Mouse (Mus musculus): ENCODE measurements at regions not wholly inside any gene's neighbourhood (a gene's known extent, or its start where the extent isn't known, plus 50 kb on each side); places are given as distances from the start of the nearest gene placed in this dataset.

- DNase-seq (ENCODE audit: low spot score): no peak
Measured at GRCm38 (mm10) chr9:27556315-27557225, 160.0 kb downstream of the Spata19 start.

- no peak for DNase-seq (ENCODE audit: low spot score)
Measured at GRCm38 (mm10) chr9:27557886-27558285, 161.3 kb downstream of the Spata19 start.

- no peak for DNase-seq (ENCODE audit: low spot score)
Measured at GRCm38 (mm10) chr9:27558286-27558685, 161.7 kb downstream of the Spata19 start.

GRCm38 (mm10) chr9:27568372-27569053 is 171.9 kb downstream of the Spata19 start:
- no peak for DNase-seq (ENCODE audit: low spot score)

GRCm38 (mm10) chr9:27569054-27569387 is 172.4 kb downstream of the Spata19 start:
- DNase-seq (ENCODE audit: low spot score): no peak

GRCm38 (mm10) chr9:27617096-27617839 is 173.3 kb upstream of the Opcml start:
- DNase-seq (ENCODE audit: low spot score): no peak

DNA sequence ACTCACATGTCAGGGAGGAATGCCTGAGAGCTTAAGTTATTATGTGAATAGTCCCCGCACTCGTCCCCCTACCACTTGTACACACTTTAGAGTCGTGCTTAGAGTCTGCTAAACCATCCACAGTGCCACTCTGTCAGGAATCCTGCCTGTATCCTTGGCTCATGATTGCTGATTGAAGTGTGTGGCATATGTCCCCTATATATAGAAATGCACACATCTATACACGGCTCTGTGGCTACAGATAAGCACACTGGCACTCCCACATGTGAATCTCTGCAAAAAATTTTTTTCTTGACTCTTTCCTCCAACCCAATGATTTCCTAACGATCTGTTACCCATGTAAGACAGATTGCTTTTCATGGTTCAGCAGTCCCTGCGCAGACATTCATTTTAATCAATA is 155.7 kb upstream of the Opcml start:
- no peak for DNase-seq (ENCODE audit: low spot score)

- no peak for DNase-seq (ENCODE audit: low spot score)
Measured at GRCm38 (mm10) chr9:27640611-27641010, 150.0 kb upstream of the Opcml start.

GRCm38 (mm10) chr9:27643312-27643711 is 147.3 kb upstream of the Opcml start:
- no peak for DNase-seq (ENCODE audit: low spot score)

GRCm38 (mm10) chr9:27643916-27644315 is 146.7 kb upstream of the Opcml start:
- no peak for DNase-seq (ENCODE audit: low spot score)

DNA sequence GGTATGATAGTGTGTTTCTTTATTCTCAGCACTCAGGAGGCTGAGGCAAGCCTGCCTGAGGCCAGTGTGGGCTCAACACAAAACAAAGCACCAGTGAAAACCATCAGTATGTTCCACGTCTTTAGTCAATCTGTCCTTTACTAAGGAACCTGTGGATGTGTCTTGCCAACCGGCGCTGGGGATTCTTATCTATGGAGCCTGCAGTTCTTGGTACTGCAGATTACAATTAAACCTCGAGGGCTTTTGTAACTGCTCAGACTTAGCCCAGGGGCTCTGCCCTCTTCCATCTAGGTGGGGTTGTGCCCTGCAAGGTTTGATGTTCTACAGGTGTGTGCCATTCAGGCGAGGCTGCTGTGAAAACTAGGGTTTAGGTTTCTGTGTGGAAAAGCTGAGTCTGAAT is 145.1 kb upstream of the Opcml start:
- no peak for DNase-seq (ENCODE audit: low spot score)

- DNase-seq (ENCODE audit: low spot score): no peak
Measured at GRCm38 (mm10) chr9:27646100-27646499, 144.5 kb upstream of the Opcml start.

DNA sequence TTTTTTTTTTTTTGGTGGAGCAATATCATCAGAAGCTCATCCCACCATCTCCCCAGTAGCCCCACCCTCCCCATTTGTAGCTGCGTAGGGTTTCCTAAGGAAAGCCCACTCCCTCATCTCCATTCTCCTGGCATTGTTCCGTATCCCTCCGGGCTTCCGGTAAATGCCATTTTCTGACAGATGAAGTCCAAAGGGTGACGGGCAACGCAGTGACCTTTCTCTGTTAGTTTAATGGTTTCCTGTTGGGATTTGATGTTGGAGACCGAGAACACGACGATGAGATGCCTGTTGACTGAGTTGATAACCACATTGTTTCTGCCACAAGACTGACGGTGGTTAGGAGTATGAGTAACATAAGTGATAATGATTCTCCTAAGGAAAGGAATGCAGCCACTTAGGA is 143.6 kb upstream of the Opcml start:
- DNase-seq (ENCODE audit: low spot score): no peak

DNA sequence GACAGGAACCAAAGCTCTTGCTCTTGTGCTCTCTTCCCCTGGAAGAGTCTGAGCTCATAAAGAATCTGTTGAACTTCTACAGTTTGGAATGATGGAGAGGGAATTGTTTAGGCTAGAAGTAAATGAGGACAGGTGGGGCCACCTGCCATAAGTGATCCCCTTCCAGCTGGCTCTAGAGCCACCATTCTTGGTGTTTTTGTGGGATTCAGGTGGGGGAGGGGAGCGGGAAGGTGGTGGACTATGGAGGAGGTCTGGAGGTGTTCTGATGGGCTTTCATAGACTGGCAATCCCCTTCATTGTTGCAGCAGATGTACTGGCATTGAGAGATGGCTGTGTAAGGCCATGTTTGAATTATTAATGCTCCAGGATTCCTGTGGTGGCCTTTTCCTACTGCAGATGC is 132.6 kb upstream of the Opcml start:
- DNase-seq (ENCODE audit: low spot score): no peak

DNA sequence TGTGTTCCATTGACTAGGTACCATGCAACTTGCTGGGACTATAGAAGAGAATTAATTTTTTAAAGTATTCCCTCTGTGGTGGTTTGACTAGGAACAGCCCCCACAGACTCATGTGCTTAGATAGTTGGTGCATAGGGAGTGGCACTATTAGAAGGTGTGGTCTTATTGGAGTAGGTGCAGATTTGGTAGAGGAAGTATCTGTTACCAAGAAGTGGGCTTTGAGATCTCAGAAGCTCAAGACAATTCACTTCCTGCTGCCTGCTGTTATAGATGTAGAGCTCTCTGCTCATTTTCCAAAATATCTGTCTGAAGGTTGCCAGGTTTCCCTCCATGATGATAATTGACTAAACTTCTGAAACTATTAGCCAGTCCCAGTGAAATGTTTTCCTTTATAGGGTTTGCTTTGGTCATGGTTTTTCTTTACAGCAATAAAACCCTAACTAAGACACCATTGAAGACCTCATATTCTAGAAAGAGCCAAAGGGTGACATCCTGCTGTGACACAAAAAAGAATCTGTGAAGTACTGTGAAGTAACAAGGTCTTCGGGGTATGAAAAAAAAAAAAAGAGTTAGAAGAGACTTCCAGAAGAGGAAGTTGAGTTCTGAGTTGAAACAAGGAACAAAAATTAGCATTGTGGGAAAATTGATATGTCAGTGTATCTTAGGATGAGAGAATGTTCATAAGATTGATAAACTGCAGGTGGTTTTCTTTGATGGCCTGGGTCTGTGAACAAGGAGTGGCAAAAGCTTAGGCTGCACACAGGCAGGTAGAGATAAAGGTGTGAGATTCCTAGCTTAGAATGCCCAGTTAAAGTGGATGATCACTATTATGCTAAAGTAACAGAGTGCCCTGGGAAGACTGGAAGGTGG is 128.9 kb upstream of the Opcml start:
- DNase-seq (ENCODE audit: low spot score): no peak

- DNase-seq (ENCODE audit: low spot score): no peak
Measured at GRCm38 (mm10) chr9:27663230-27663629, 127.3 kb upstream of the Opcml start.

- DNase-seq (ENCODE audit: low spot score): no peak
Measured at GRCm38 (mm10) chr9:27665659-27666058, 124.9 kb upstream of the Opcml start.

DNA sequence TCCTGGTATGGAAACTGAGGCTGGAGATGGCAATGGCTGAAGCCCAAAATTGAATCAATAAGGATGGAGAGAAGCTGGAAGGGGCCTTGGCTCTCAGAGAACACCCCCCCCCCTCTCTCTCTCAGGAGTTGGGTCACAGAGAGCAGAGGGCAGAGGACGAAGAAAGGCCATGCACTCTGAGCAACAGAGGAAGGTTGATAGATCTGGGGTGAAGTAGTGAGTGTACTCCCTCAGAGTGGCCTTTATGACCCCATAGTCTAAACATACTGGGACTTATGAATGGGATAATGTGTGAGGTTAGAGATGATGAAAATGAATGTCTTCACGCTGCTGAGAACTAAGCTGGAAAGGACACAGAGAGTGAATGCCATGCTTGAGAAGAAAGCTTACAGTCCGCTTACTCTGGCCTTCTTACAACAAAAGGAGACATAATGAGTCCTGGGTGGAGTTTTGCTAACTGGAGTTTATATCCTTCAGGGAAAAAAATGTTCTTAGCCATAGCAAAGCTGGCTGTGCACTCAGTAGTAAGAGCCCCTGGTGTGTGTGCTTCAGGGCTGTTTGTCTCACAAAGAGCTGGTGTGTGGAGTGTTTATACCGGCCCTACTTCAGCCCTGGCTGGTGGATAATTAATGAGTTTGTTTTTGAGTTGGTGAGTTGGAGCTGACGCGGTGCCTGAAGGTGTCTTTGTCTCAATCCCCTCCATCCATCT is 120.4 kb upstream of the Opcml start:
- DNase-seq (ENCODE audit: low spot score): no peak

- no peak for DNase-seq (ENCODE audit: low spot score)
Measured at GRCm38 (mm10) chr9:27685325-27685724, 105.2 kb upstream of the Opcml start.

GRCm38 (mm10) chr9:27691616-27692015 is 99.0 kb upstream of the Opcml start:
- no peak for DNase-seq (ENCODE audit: low spot score)

DNA sequence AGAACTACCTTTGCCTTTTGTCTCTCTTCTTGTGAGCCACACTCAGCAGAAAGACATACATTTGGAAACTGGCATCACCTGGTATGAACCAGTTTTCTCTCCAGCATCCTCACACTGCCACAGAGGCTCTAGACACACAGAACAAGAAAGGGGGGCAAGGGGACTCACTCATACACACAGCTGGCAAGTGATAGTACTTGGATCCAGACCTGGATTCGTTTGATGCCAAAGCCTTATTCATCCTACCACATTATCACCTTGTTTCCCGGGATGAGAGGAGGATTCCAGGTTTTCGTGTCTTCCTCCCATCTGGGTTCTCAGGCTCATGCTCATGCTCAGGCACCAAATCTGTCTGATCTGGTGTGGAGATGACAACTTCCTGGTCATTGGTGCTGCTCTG is 97.8 kb upstream of the Opcml start:
- DNase-seq (ENCODE audit: low spot score): no peak

All from ovary, postnatal 14 days (tissue).